Mouse (Mus musculus) ovary, postnatal 10 days (tissue): ENCODE measurements around the gene Clrn1.

Source experiments
- DNase-seq: peaks from one replicate; pipeline ENCODE4 v3.0.0; 2022; ENCODE audit warnings: low spot score

The Clrn1 gene

GRCm38 (mm10) chr3:58831586-58831985 is 53.6 kb downstream of the Clrn1 start:
- DNase-seq, result no peak

GRCm38 (mm10) chr3:58829926-58830325 is 55.2 kb downstream of the Clrn1 start:
- no peak for DNase-seq

GRCm38 (mm10) chr3:58828366-58829153 is 56.6 kb downstream of the Clrn1 start:
- no peak for DNase-seq

- no peak for DNase-seq
Observed at GRCm38 (mm10) chr3:58826266-58826665, 58.9 kb downstream of the Clrn1 start.

- DNase-seq, result no peak
Observed at GRCm38 (mm10) chr3:58822211-58822610, 62.9 kb downstream of the Clrn1 start, which contains the start of gene Mindy4b-ps. Gene Mindy4b-ps (minus strand): TSS chr3:58822311.

GRCm38 (mm10) chr3:58817337-58817736 is 67.8 kb downstream of the Clrn1 start:
- DNase-seq, result no peak

- no peak for DNase-seq
Observed at GRCm38 (mm10) chr3:58814191-58814590, 70.9 kb downstream of the Clrn1 start.

GRCm38 (mm10) chr3:58810353-58810752 is 74.8 kb downstream of the Clrn1 start:
- no peak for DNase-seq

- no peak for DNase-seq
Observed at GRCm38 (mm10) chr3:58809111-58809915, 75.8 kb downstream of the Clrn1 start.

GRCm38 (mm10) chr3:58808636-58809035 is 76.5 kb downstream of the Clrn1 start:
- no peak for DNase-seq

GRCm38 (mm10) chr3:58804745-58805144 is 80.4 kb downstream of the Clrn1 start:
- no peak for DNase-seq

- DNase-seq, result no peak
Observed at GRCm38 (mm10) chr3:58798676-58799075, 86.5 kb downstream of the Clrn1 start.

GRCm38 (mm10) chr3:58798245-58798644 is 86.9 kb downstream of the Clrn1 start:
- no peak for DNase-seq
